Mouse (Mus musculus) spleen, postnatal 0 days (tissue): ENCODE data around the gene Slc45a2. TPM values are rescaled to one million over a fixed set of nuclear protein-coding genes. Genes with fewer than 3 reads are reported as not detected.

Source experiments
- polyA plus RNA-seq: library from polyadenylated mRNA; unstranded; fragments of >200 nt; fragmentation: Nextera tagmentation; extraction: Ambion mirVana; gene quantifications from 2 replicates; pipeline ENCODE4 v1.2.1, GENCODE M21; 2015

The Slc45a2 gene
- polyA plus RNA-seq = 0.04 TPM in 1 of 2 replicates, not detected in the other

DNA sequence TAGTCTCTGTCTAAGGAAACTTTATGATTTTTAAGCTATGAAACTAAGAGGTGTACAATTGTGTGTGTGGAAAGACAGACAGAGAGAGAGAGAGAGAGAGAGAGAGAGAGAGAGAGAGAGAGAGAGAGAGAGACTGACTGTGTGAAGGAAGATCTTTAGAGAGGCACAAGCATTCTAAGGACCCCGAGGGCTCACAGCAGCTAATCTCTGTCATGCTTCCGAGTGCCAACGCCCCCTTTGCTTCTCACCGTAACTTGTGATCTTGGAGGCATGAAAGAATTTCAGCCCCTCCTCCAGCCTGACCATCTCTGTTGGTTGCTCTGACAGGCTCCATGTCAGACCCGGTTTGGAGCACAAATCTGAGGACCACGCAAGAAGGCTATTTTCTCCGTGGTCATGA, at the start of gene Slc45a2:
TSS of gene Slc45a2 (plus strand) at position 301 of the 400 bp plus-strand sequence.

DNA sequence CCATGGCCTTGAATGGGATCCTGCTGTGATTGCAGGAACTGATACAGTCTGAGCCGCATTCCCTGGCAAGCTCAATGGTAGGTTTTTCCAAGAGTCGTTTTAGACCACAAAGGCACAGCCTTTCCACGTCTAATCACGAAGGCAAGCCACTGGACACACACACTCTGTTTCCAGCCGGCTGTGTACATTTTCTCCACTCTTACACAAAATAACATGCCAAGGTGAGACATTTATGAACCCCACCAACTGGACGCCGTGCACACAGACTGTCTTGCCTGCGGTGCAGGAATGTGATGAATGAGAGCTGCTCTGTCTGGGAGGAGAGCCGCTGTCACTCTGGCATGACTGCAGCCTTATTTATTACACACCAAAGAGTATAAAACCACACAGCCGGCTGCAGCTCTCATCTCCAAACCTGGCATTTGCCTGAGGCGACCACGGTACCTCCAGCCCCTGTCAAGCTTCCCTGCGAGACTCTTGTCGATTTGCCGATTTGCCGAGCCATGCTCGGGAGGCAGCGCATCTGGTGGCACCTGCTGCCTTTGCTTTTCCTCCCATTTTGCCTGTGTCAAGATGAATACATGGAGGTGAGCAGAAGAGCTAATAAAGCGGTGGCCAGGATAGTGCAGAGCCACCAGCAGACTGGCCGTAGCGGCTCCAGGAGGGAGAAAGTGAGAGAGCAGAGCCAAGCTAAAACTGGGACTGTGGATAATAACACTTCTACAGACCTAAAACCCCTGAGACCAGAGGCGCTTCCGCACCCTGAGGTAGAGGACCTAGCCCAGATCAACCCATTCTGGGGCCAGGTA, 48.4 kb upstream of the Slc45a2 start, which contains the start of gene C1qtnf3:
TSS of gene C1qtnf3 (plus strand) at position 382 of the 809 bp plus-strand sequence.

DNA sequence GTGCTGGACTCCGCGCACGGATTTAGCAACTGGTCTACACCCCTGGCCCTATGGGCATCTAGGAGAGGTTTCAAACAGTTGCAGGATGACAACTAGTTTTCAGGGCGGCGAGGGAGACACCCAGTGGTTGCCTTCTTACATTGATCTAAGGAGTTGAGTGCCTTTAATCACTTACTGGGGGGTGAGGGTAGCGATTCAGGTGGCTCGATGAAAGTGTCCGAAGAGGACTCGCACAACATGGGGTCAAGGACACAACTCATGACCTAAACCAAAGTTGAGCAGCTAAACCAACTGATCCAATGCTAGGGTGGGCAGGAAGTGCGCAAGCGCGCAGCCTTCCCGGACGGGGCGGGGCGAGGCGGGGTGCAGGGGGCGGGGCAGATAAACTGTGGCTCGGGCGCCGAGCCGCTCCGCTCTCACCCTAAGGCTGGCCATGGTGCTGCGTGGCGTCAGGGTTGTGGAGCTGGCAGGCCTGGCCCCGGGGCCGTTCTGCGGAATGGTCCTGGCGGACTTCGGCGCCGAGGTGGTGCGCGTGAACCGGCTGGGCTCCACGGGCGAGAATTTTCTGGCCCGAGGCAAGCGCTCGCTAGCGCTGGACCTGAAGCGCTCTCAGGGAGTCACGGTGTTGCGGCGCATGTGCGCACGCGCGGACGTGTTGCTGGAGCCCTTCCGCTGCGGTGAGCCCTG, 19.0 kb upstream of the Slc45a2 start, which contains the start of gene Amacr:
TSS of gene Amacr (plus strand) at position 380 of the 687 bp plus-strand sequence.

DNA sequence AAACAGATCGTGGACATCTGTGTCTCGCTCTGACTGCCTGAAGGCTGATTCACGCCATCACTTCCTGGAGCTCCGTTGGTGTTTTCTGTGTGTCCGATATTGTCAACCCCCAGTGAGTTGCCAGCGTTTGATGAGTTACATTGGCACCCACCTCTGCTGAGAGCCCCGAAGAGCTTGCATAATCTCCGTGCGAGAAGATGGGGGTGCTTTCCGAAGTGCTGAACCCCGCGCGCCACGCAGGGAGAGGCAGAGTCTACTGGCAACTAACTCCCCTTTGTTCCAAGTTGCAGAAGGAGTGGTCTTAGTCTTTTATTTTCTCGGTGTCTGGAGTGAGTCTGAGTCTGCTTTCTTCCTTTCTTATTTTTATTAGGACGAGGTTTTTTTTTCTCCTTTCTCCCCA, 37.2 kb downstream of the Slc45a2 start, which contains the start of gene Rxfp3:
TSS of gene Rxfp3 (minus strand) at position 281 of the 400 bp plus-strand sequence.

DNA sequence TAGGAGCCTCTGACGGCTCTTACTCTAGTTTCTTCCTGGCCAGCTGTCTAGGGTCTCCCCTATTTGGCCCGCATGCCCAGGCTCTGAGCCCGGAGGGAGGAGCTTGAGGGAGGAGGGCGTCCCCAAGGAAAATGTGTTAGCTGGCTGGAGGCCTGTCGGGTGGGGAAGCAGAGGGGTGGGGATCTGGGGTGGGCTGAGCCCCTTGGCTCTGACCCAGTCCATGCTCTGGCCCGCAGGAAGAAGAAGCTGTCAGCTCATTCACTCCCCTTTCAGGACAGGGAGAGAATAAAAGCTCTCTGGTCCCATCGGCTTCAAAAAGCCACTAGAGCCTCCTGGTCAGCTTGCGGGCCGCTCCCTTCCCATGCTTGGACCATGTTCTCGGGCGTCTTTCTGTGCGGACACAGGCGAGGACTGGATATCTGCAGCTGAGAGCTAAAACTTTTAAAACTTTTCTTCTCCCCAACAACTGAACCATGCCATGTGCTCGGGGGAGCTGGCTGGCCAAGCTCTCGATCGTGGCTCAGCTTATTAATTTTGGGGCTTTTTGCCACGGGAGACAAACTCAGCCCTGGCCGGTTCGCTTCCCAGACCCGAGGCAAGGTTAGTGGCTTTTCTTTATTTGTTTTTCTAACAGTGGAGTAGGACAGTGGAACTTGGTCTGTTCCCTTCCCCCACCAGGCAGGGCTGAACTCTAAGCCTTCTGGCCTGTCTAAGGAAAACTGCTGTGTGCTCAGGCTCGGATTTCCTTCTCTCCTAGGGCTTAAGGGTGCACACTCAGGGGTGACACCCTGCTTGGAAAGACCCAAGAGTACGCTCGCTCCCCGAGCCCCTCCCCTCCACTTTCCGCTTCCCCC, 64.3 kb downstream of the Slc45a2 start, which contains the start of gene Adamts12:
TSS of gene Adamts12 (plus strand) at position 233 of the 854 bp plus-strand sequence.

Other genes starting within 250 kb of the Slc45a2 start
- 2.0 and 3.5 TPM in 2 replicates for gene C1qtnf3, start 48.4 kb upstream of the Slc45a2 start, polyA plus RNA-seq
- gene Amacr, start 19.0 kb upstream of the Slc45a2 start, polyA plus RNA-seq = 4.2 and 4.7 TPM in 2 replicates
- not detected in 2 replicates for gene Rxfp3, start 37.3 kb downstream of the Slc45a2 start, polyA plus RNA-seq
- gene Adamts12, start 64.1 kb downstream of the Slc45a2 start, polyA plus RNA-seq = 1.1 and 1.3 TPM in 2 replicates